Mouse (Mus musculus): Measurements from ENCODE around the gene Elp5. TPM values are rescaled to one million over a fixed set of nuclear protein-coding genes. Genes with fewer than 3 reads are reported as not detected.

The Elp5 gene
- polyA plus RNA-seq, 1 experiment = 1.9 TPM

GRCm38 (mm10) chr11:70010548-70010947 lies 28.2 kb upstream of the Elp5 start:
- Histone ChIP-seq H3K4me1 (ENCODE audit: control insufficient read depth) (peaks cover 21% of the 10 kb centered on the region), H3K36me3 (ENCODE audit: control insufficient read depth) (peaks cover 89% of the 10 kb centered on the region), H3K4me3 (replicated peaks) (no peak overlapping the region), H3K9me3 (ENCODE audit: control insufficient read depth, low read length) (no peaks in the 10 kb centered on the region), H3K27me3 (ENCODE audit: control insufficient read depth) (no peaks in the 10 kb centered on the region)
- TF ChIP-seq GATA1 (IDR thresholded peaks at IDR 0.05; ENCODE audit: low read length) = no peak
- TF ChIP-seq TAL1 (IDR thresholded peaks at IDR 0.05; ENCODE audit: low read length) = no peak

DNA sequence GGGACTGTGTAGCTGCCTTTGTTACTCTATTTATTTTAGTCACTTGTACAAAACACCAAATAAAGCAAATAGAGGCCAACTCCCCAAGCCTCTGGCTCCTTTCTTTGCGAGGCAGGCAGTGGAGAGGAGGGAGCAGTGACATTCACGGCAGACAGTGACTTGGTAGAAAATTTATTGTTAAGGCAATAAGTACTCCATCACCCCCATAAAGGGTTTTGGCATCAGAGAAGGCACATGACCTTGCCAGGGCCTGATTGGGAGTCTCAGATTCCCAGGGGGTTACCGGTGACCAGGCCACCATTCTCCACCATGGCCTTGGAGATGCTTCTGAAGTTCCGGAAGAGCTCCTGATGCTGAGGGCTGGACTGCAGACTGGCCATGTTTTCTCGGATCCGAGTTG lies 27.7 kb upstream of the Elp5 start:
- TF ChIP-seq TAL1 (IDR thresholded peaks at IDR 0.05; ENCODE audit: low read length) (no peak), GATA1 (IDR thresholded peaks at IDR 0.05; ENCODE audit: low read length) (no peak)
- no peaks in the 10 kb centered on the region for H3K9me3 ChIP-seq (ENCODE audit: control insufficient read depth, low read length)
- no peak overlapping the region for H3K4me3 ChIP-seq (replicated peaks)
- no peaks in the 10 kb centered on the region for H3K27me3 ChIP-seq (ENCODE audit: control insufficient read depth)
- peaks cover 16% of the 10 kb centered on the region for H3K4me1 ChIP-seq (ENCODE audit: control insufficient read depth)
- H3K36me3 ChIP-seq (ENCODE audit: control insufficient read depth) = peaks cover 94% of the 10 kb centered on the region

GRCm38 (mm10) chr11:70005521-70005920 lies 23.2 kb upstream of the Elp5 start:
- TF ChIP-seq TAL1 (IDR thresholded peaks at IDR 0.05; ENCODE audit: low read length) = no peak
- no peak for TF ChIP-seq GATA1 (IDR thresholded peaks at IDR 0.05; ENCODE audit: low read length)
- no peaks in the 10 kb centered on the region for H3K9me3 ChIP-seq (ENCODE audit: control insufficient read depth, low read length)
- H3K36me3 ChIP-seq (ENCODE audit: control insufficient read depth) = peaks cover 61% of the 10 kb centered on the region
- no peak overlapping the region for H3K4me3 ChIP-seq (replicated peaks)
- H3K4me1 ChIP-seq (ENCODE audit: control insufficient read depth) = peaks cover 21% of the 10 kb centered on the region
- no peaks in the 10 kb centered on the region for H3K27me3 ChIP-seq (ENCODE audit: control insufficient read depth)

DNA sequence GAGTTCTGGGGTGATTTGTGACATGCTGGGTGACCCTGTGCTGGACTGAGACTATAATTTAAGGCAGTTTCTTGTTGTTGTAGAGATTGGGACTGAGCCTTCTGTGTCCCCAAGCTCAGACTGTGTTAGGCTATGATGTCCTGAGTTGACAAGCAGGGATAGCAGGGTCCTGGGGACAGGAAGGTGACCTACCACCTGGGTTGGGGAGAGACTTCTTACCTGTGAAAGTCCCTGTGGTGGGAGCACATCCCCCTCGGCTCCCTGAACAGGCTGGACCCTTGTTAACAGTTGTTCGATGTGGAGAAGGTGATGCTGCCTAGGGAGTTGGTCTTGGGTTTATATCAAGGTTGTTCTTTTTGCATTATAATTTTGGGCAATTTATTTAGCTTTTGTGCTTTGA lies 20.2 kb upstream of the Elp5 start:
- peaks cover 51% of the 10 kb centered on the region for H3K4me1 ChIP-seq (ENCODE audit: control insufficient read depth)
- TF ChIP-seq TAL1 (IDR thresholded peaks at IDR 0.05; ENCODE audit: low read length) (no peak), GATA1 (IDR thresholded peaks at IDR 0.05; ENCODE audit: low read length) (no peak)
- no peaks in the 10 kb centered on the region for H3K9me3 ChIP-seq (ENCODE audit: control insufficient read depth, low read length)
- H3K4me3 ChIP-seq (replicated peaks) = no peak overlapping the region
- no peaks in the 10 kb centered on the region for H3K27me3 ChIP-seq (ENCODE audit: control insufficient read depth)
- H3K36me3 ChIP-seq (ENCODE audit: control insufficient read depth) = peaks cover 60% of the 10 kb centered on the region

- Histone ChIP-seq H3K36me3 (ENCODE audit: control insufficient read depth) (peaks cover 54% of the 10 kb centered on the region), H3K27me3 (ENCODE audit: control insufficient read depth) (no peaks in the 10 kb centered on the region), H3K9me3 (ENCODE audit: control insufficient read depth, low read length) (no peaks in the 10 kb centered on the region), H3K4me3 (replicated peaks) (peak overlapping the region; percentile 4), H3K4me1 (ENCODE audit: control insufficient read depth) (peaks cover 57% of the 10 kb centered on the region)
- TF ChIP-seq TAL1 (IDR thresholded peaks at IDR 0.05; ENCODE audit: low read length) = no peak
- TF ChIP-seq GATA1 (IDR thresholded peaks at IDR 0.05; ENCODE audit: low read length) = no peak
Measured at GRCm38 (mm10) chr11:70001865-70002264, 19.5 kb upstream of the Elp5 start.

- H3K4me1 ChIP-seq (ENCODE audit: control insufficient read depth) = peaks cover 60% of the 10 kb centered on the region
- peak overlapping the region; percentile 88 for H3K4me3 ChIP-seq (replicated peaks)
- no peak for TF ChIP-seq GATA1 (IDR thresholded peaks at IDR 0.05; ENCODE audit: low read length)
- TF ChIP-seq TAL1 (IDR thresholded peaks at IDR 0.05; ENCODE audit: low read length) = no peak
- peaks cover 47% of the 10 kb centered on the region for H3K36me3 ChIP-seq (ENCODE audit: control insufficient read depth)
- H3K9me3 ChIP-seq (ENCODE audit: control insufficient read depth, low read length) = no peaks in the 10 kb centered on the region
- H3K27me3 ChIP-seq (ENCODE audit: control insufficient read depth) = no peaks in the 10 kb centered on the region
Measured at GRCm38 (mm10) chr11:70001159-70001558, 18.8 kb upstream of the Elp5 start.

- no peaks in the 10 kb centered on the region for H3K9me3 ChIP-seq (ENCODE audit: control insufficient read depth, low read length)
- H3K27me3 ChIP-seq (ENCODE audit: control insufficient read depth) = no peaks in the 10 kb centered on the region
- no peak for TF ChIP-seq TAL1 (IDR thresholded peaks at IDR 0.05; ENCODE audit: low read length)
- no peak for TF ChIP-seq GATA1 (IDR thresholded peaks at IDR 0.05; ENCODE audit: low read length)
- peak within 1 kb of the TSS; percentile 88 for H3K4me3 ChIP-seq (replicated peaks)
- peaks cover 60% of the 10 kb centered on the region for H3K4me1 ChIP-seq (ENCODE audit: control insufficient read depth)
- H3K36me3 ChIP-seq (ENCODE audit: control insufficient read depth) = peaks cover 40% of the 10 kb centered on the region
Measured at GRCm38 (mm10) chr11:70000396-70000898, 18.1 kb upstream of the Elp5 start, which contains the start of gene Dvl2. Gene Dvl2, plus strand, starts transcription at chr11:70000595.

- H3K4me1 ChIP-seq (ENCODE audit: control insufficient read depth) = peaks cover 66% of the 10 kb centered on the region
- no peak for TF ChIP-seq TAL1 (IDR thresholded peaks at IDR 0.05; ENCODE audit: low read length)
- TF ChIP-seq GATA1 (IDR thresholded peaks at IDR 0.05; ENCODE audit: low read length) = no peak
- no peaks in the 10 kb centered on the region for H3K9me3 ChIP-seq (ENCODE audit: control insufficient read depth, low read length)
- H3K27me3 ChIP-seq (ENCODE audit: control insufficient read depth) = no peaks in the 10 kb centered on the region
- H3K36me3 ChIP-seq (ENCODE audit: control insufficient read depth) = peaks cover 39% of the 10 kb centered on the region
- peak overlapping the region; percentile 88 for H3K4me3 ChIP-seq (replicated peaks)
Measured at GRCm38 (mm10) chr11:69999666-70000065, 17.3 kb upstream of the Elp5 start.

GRCm38 (mm10) chr11:69998567-69999491 lies 16.5 kb upstream of the Elp5 start:
- Histone ChIP-seq H3K9me3 (ENCODE audit: control insufficient read depth, low read length) (no peaks in the 10 kb centered on the region), H3K4me3 (replicated peaks) (peak overlapping the region; percentile 85), H3K4me1 (ENCODE audit: control insufficient read depth) (peaks cover 74% of the 10 kb centered on the region), H3K36me3 (ENCODE audit: control insufficient read depth) (peaks cover 46% of the 10 kb centered on the region), H3K27me3 (ENCODE audit: control insufficient read depth) (no peaks in the 10 kb centered on the region)
- no peak for TF ChIP-seq TAL1 (IDR thresholded peaks at IDR 0.05; ENCODE audit: low read length)
- TF ChIP-seq GATA1 (IDR thresholded peaks at IDR 0.05; ENCODE audit: low read length) = no peak
